Mouse (Mus musculus) inflammation-experienced regulatory T-cells, adult 6 months (primary cell): ENCODE measurements around the gene Gm20708. TPM values are rescaled to one million over a fixed set of nuclear protein-coding genes. Genes with fewer than 3 reads are reported as not detected.
A peak's percentile ranks its signal among the peaks of the same experiment; 100 is the strongest.

Experiments
- ATAC-seq: one replicate; pipeline ENCODE4 v1.8.0; 2017
- polyA plus RNA-seq, 3 experiments: library from polyadenylated mRNA; unstranded; fragments of 100-300 nt; shearing (Covaris generic); gene quantifications; one replicate each; pipeline ENCODE4 v1.2.1; 2017

Gene Gm20708
- polyA plus RNA-seq, 3 experiments from 2014 or later, result 3.1 to 5.0 (median 4.9) TPM

- ATAC-seq, result no peak
Measured at GRCm38 (mm10) chr11:117871376-117871775, 61.9 kb downstream of the Gm20708 start.

DNA sequence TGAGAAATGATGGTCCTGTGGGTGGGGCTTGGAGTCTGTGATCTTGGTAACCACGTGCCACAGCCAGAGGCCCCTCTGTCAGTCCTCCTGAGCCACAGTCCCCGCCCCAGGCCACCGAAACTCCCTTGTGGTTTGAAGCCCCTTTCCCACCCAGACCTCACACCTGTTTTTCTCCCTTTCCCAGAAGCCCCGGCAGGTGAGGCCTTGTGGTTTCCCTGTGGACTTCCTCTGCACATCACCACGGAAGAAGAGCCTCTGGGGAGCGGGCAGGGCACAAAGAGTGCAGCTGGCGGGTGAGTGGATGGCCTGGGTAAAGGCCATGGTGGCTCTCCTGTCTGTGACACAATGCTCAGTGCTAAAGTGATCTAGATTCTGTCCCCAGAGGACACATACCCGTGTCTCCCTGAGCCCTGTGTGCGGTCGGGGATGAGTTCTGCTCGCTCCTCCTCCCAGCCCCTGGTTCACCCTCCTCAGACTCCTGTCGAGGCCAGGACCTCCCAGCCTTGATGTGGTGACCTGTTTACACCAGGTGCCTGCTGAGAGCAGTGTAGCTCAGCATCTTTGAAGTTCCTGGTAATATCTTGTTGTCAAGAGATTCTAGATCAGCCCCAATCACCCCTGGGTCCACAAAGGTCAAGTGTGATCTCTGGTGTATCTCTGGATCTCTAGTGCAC is 62.6 kb downstream of the Gm20708 start:
- peak; percentile 78 for ATAC-seq

DNA sequence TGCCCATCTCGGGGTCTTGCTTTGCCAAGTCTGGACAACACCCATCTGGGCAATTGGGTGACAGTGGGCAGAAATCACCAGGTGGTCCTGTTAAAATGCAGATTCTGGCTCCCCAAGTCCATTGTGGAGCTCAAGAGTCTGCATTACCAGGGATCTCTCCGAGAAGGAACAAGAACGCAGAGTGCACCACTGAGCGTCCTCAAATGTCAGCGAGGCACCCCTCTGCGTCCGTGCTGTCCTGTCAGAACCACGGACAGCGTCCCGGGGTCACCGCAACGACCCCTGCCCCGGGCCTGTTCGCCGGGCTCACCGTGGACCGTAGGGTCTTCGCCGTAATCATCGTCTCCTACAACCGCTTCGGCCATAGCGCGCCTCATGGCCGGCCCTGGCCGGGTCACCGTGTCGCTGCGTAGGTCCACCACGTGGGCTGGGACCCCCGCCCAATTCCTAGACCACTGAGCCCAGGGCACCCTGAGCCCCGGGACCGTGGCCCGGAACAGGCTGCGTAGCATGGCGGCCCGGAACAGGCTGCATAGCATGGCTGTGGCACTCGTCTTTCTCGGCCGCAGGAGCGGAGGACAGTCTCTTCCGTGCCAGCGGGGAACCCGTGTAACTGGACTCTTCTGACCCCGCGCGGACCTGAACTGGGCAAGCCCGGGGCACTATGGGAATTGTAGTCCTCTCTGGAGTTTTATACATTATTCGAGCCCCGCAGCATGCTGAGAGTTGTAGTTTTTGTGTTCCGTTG is 63.6 kb downstream of the Gm20708 start, which contains the start of gene Tha1:
Gene Tha1, minus strand, starts transcription at position 621 of the 748 bp plus-strand sequence.
- ATAC-seq, result no peak

DNA sequence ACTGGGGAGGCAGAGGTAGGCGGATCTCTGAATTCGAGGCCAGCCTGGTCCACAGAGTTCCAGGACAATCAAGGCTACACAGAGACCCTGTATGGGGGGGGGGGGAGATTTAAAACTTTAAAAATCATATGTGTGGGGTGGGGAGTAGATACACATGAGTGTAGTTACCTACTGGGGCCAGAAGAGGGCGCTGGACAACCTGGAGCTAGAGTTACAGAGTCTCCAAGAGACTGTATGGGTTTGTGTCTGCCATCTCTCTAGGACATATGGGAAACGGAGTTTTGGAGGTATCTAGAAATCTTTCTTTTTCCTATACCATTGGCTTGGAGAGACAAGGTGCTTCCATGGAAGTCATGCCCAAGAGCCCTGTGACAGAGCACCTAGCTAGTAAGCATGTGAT is 65.0 kb downstream of the Gm20708 start:
- no peak for ATAC-seq

GRCm38 (mm10) chr11:117875681-117876080 is 66.2 kb downstream of the Gm20708 start:
- ATAC-seq, result no peak

DNA sequence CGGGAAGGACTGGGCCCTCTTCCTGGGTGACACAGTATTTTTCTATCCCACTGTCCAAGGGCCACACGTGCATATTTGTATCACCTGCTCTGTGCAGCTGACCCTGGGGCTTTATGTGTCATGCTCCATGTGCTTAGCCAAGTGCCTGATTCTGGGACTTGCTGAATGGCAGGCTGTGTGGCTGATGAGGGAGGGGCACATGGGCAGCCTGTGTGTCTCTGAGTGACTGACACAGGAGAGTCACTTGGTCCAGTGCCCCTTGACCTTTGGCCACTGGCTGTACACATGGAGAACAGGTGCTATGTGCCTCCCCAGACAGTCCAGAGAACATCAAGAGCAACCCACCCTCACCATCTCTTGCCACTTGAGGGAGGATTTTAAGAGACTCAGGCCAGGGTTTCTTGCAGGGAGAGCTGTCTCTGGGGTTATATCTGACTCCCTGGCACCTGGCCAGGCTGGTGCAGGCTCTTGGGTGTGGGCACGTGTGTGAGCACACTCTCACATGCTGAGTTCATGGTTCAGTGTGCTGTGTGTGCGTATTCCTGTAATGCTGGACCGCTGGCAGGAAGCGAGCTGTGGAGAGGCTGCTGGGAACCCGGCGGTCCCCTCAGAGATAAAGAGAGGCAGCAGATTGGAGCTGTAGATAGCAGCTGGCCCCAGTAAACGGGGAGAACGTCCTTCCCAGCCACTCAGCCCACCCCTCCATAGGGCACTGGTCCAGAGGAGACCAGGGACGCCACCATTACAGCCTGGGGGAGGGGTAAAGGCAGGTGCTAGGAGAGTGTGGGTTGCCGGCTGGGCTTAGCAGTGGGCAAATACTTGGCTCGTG is 68.7 kb downstream of the Gm20708 start:
- peak; percentile 89 for ATAC-seq

- no peak for ATAC-seq
Measured at GRCm38 (mm10) chr11:117878892-117879291, 69.4 kb downstream of the Gm20708 start.

GRCm38 (mm10) chr11:117879676-117880075 is 70.2 kb downstream of the Gm20708 start:
- ATAC-seq, result no peak

DNA sequence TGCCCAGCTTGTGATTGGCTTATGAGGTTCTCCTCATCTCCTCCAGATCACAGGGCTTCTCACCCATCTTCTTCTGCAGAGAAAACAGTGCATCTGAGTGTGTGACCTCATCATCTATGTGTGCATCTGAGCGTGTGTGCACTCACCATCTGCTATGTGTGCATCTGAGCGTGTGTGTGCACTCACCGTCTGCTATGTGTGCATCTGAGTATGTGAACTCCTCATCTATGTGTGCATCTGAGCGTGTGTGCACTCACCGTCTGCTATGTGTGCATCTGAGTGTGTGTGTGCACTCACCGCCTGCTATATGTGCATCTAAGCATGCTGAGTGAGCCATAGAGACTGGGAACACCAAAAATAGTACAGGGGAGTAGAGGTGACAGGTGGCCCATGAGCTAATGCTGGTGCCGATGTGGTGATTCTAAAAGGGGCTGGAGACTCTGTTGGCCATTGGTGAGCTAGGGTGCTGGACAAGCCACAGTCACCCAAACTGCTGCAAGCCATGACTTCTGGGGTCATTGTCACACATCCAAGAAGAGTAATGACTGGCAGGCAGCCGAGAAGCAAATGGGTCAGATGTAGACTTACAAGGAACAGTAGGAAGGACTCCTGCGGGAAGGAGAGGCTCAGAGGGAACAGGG is 71.0 kb downstream of the Gm20708 start:
- no peak for ATAC-seq

GRCm38 (mm10) chr11:117880977-117881358 is 71.5 kb downstream of the Gm20708 start:
- no peak for ATAC-seq

- peak; percentile 36 for ATAC-seq
Measured at GRCm38 (mm10) chr11:117881787-117882186, 72.3 kb downstream of the Gm20708 start.

DNA sequence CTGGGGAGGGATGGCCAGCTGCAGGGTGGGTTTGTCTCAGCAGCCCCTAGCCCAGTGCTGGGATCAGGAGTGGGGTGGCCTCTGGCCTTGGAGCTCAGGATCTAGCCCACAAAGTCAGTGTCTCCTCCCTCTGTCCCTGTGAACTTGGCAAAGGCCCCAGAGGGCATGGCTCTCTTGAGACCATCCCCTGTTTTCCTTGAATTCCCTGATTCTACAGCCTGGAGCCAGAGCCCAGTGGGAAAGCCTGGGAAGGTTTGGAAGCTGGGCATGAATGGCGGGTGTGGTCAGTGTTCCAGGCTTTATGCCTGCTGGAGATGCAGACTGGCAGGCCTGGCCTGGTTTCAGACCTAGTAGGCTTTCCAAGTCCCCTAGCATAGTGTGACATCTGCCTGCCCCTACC is 72.7 kb downstream of the Gm20708 start:
- no peak for ATAC-seq

DNA sequence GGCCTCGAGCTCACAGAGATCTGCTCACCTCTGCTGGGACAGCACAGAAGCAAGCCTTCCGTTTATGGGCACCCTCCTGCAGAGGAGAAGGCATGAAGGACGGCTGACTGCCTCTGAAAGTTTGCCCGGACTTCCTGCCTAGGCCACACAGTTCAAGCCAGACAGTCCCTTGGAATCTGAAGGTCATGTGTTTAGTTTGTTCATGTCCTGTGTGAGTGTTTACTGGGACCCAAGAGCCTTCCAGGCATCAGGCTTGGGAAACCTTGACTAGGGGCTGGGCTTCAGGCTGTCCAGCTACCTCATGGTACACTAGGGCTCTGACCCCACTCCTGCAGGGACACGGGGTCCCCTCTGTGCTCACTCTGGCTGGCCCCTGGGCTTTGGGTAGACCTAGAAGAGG is 76.5 kb downstream of the Gm20708 start:
- ATAC-seq, result no peak

- no peak for ATAC-seq
Measured at GRCm38 (mm10) chr11:117888168-117888852, 78.8 kb downstream of the Gm20708 start.

- ATAC-seq, result no peak
Measured at GRCm38 (mm10) chr11:117888853-117889822, 79.7 kb downstream of the Gm20708 start.

Other genes with a start within 250 kb of the Gm20708 start
- gene Tnrc6c, start 155.4 kb upstream of the Gm20708 start, polyA plus RNA-seq, result 10 to 100 TPM; 10.8 to 19.2 (median 17.4) TPM
- 10 to 100 TPM; 32.9 to 40.0 (median 39.0) TPM for gene Tmc8, start 27.6 kb upstream of the Gm20708 start, polyA plus RNA-seq
- gene Tmc6, start 27.5 kb upstream of the Gm20708 start, polyA plus RNA-seq, result 100 to 1,000 TPM in 2 of 3 experiments, 10 to 100 TPM in 1; 90.7 to 159 (median 116) TPM
- 1 to 10 TPM in 2 of 3 experiments, under 1 TPM in 1; 0.57 to 1.3 (median 1.3) TPM for gene 6030468B19Rik, start 12.0 kb upstream of the Gm20708 start, polyA plus RNA-seq
- 100 to 1,000 TPM in 1 of 3 experiments, 10 to 100 TPM in 2; 86.3 to 118 (median 89.8) TPM for gene Syngr2, start within 50 bp of the Gm20708 start, polyA plus RNA-seq
- 10 to 100 TPM; 32.7 to 39.5 (median 35.4) TPM for gene Afmid, start 16.3 kb downstream of the Gm20708 start, polyA plus RNA-seq
- 100 to 1,000 TPM in 1 of 3 experiments, 10 to 100 TPM in 2; 27.3 to 126 (median 52.4) TPM for gene Tk1, start 16.4 kb downstream of the Gm20708 start, polyA plus RNA-seq
- 100 to 1,000 TPM in 1 of 3 experiments, 10 to 100 TPM in 2; 16.8 to 256 (median 23.6) TPM for gene Birc5, start 39.6 kb downstream of the Gm20708 start, polyA plus RNA-seq
- not detected for gene Tmem235, start 51.1 kb downstream of the Gm20708 start, polyA plus RNA-seq
- 10 to 100 TPM in 1 of 3 experiments, 1 to 10 TPM in 2; 8.5 to 12.7 (median 9.3) TPM for gene Tha1, start 63.8 kb downstream of the Gm20708 start, polyA plus RNA-seq
- 10 to 100 TPM; 21.7 to 47.4 (median 28.6) TPM for gene Socs3, start 160.4 kb downstream of the Gm20708 start, polyA plus RNA-seq
- 10 to 100 TPM; 26.4 to 38.4 (median 36.7) TPM for gene Pgs1, start 176.6 kb downstream of the Gm20708 start, polyA plus RNA-seq